Mouse (Mus musculus): Measurements from ENCODE around the gene Ush1c. TPM values are rescaled to one million over a fixed set of nuclear protein-coding genes. Genes with fewer than 3 reads are reported as not detected.

Ush1c gene
- polyA plus RNA-seq (2017; shearing (Covaris generic)), result not detected

GRCm38 (mm10) chr7:46238346-46238745 lies at the start of gene Ush1c:
Gene Ush1c, minus strand, starts transcription at chr7:46238503.

DNA sequence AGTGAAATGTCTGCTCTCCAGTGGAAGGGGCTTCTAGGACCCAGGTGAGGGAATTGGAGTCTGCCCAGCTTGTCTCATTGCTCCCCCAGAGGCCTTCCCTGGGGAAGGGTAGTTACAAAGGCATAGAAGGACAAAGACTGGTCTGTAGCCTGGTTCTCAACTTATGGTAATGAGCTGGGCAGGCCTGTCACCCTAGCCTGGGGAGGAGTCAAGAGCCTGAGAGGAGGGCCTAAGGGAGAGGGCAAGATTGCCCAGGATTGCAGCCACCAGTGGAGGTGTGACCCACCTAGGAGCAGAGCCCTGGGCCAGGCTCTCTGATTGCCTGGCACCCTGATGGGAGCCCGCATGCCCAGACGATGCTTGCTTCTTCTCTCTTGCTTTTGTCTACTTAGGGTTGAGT lies 2.4 kb upstream of the Ush1c start, which contains the start of gene Otog:
Gene Otog, plus strand, starts transcription at position 292 of the 400 bp plus-strand sequence.

DNA sequence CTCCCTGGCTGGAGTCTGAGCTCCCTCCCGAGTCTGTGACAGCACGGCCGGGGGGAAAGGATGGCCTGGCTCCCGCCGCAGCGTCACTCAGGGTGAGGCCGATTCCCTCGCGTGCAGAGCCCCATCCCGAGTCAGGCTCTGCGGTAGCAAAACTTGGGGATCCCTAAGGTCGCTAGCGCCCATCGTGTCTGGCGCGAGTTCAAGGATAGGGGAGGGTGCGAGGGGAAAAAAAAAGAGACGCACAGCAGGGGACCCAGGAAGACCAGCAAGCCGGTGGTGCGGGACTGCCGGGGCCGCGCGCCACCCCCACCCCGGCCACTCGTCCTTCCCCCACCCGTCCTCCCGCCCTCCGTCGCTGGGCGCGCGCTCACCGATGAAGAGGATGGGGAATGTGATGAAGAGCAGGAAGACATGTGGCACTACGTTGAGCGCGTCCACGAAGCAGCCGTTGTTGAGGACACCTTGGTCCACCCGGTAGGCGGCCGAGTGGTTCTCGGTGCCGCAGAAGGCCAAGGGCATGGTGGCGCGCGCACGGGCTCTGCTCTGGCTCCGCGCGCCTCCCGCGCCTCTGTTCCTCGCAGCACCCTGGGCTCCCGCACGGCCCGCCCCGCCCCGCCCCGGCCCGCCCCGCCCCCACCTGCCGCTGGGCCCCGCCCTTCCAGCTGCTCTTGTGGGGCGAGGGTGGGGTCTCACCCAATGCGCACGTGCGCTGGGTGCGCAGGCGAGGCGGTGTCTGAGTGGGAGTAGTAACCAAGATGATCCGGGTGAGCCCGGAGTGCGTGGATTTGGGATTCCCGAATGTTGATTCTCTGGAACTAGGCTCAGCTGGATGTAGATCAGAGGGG lies 58.6 kb downstream of the Ush1c start, which contains the start of gene Abcc8:
Gene Abcc8, minus strand, starts transcription at position 603 of the 845 bp plus-strand sequence.

Other genes starting within 250 kb of the Ush1c start
- under 1 TPM in 1 of 2 experiments, not detected in 1; 0.93 TPM for gene Abcc6, start 208.2 kb downstream of the Ush1c start, polyA plus RNA-seq (2017; shearing (Covaris generic))
- gene Nomo1, start 204.8 kb downstream of the Ush1c start, polyA plus RNA-seq (2017; shearing (Covaris generic)), result 10 to 100 TPM; 28.0 to 30.7 TPM
- gene Kcnj11, start 137.7 kb downstream of the Ush1c start, polyA plus RNA-seq (2017; shearing (Covaris generic)), result not detected
- under 1 TPM in 1 of 2 experiments, not detected in 1; 0.14 TPM for gene Abcc8, start 58.5 kb downstream of the Ush1c start, polyA plus RNA-seq (2017; shearing (Covaris generic))
- not detected for gene Otog, start 2.5 kb upstream of the Ush1c start, polyA plus RNA-seq (2017; shearing (Covaris generic))
- under 1 TPM in 1 of 2 experiments, not detected in 1; 0.15 TPM for gene Myod1, start 138.0 kb upstream of the Ush1c start, polyA plus RNA-seq (2017; shearing (Covaris generic))
- under 1 TPM; 0.02 to 0.04 TPM for gene Kcnc1, start 158.0 kb upstream of the Ush1c start, polyA plus RNA-seq (2017; shearing (Covaris generic))